Mouse (Mus musculus) C2C12 (cell line): ENCODE measurements around the gene Dnaic1. TPM values are rescaled to one million over a fixed set of nuclear protein-coding genes. Genes with fewer than 3 reads are reported as not detected.

Experiments used
- H3K27me3 ChIP-seq: one replicate; pipeline ENCODE4 v1.6.1; 2011; ENCODE audit not compliant: control insufficient read depth, insufficient read depth, insufficient read length
- H3K36me3 ChIP-seq: one replicate; pipeline ENCODE4 v1.6.1; 2011; ENCODE audit not compliant: control insufficient read depth, insufficient read depth
- H3K4me3 ChIP-seq: one replicate; pipeline ENCODE4 v1.5.1; 2011; ENCODE audit warnings: mild to moderate bottlenecking, control low read depth; ENCODE audit not compliant: poor library complexity, insufficient read depth, severe bottlenecking
- H3K79me2 ChIP-seq: one replicate; pipeline ENCODE4 v1.6.1; 2011; ENCODE audit not compliant: control insufficient read depth, insufficient read depth
- H3K79me3 ChIP-seq: one replicate; pipeline ENCODE4 v1.6.1; 2011; ENCODE audit warnings: low read depth, control low read depth
- H3ac ChIP-seq: one replicate; pipeline ENCODE3; 2011; ENCODE audit warnings: low read depth; ENCODE audit not compliant: control insufficient read depth, insufficient read length
- CEBPB ChIP-seq: IDR thresholded peaks from one replicate; pipeline ENCODE4 v1.6.1; 2011; ENCODE audit warnings: low read depth, mild to moderate bottlenecking, control low read depth, moderate library complexity
- CTCF ChIP-seq: IDR thresholded peaks from one replicate; pipeline ENCODE4 v1.5.1; 2011; ENCODE audit not compliant: control insufficient read depth, insufficient read depth, insufficient read length
- FOSL1 ChIP-seq: IDR thresholded peaks from one replicate; pipeline ENCODE4 v1.8.0; 2011; ENCODE audit warnings: mild to moderate bottlenecking, low read length; ENCODE audit not compliant: poor library complexity, insufficient read depth, severe bottlenecking
- MAX ChIP-seq: IDR thresholded peaks from one replicate; pipeline ENCODE4 v1.6.1; 2011; ENCODE audit warnings: mild to moderate bottlenecking, control low read depth
- MYOD1 ChIP-seq: IDR thresholded peaks from one replicate; pipeline ENCODE4 v1.6.1; 2011; ENCODE audit warnings: low read depth; ENCODE audit not compliant: control insufficient read depth, insufficient read length
- MYOG ChIP-seq: IDR thresholded peaks from one replicate; pipeline ENCODE4 v1.6.1; 2011; ENCODE audit not compliant: control insufficient read depth, insufficient read length; ENCODE audit errors: extremely low read depth
- USF1 ChIP-seq: IDR thresholded peaks from one replicate; pipeline ENCODE4 v1.6.1; 2011; ENCODE audit warnings: low read depth, mild to moderate bottlenecking, control low read depth, moderate library complexity
- polyA plus RNA-seq: library from polyadenylated mRNA; unstranded; fragments of >200 nt; fragmentation: generic; extraction: Trizol; gene quantifications from one replicate; pipeline ENCODE4 v1.2.1, GENCODE M21; 2012; ENCODE audit warnings: missing spikeins

Dnaic1 gene
- polyA plus RNA-seq, 1 experiment = not detected

DNA sequence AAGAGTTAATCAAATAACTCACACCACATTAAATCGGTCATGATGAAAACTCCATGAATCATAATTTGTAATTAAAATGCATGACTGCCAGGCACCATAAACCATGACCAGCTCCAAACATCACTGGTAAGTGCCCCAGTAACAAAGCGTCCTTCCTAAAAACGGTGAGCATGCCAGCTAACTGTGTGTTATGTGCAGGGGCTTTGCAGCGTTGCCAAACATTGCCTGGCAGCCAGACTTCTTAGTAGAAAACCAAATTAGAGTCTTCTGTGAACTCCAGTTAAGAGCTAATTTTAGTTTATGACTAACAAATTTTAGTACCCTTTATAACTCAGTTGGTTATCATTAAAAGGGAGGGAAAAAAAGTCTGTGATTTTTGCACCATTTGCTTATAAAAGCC is 3.9 kb downstream of the Dnaic1 start:
- H3K79me2 ChIP-seq = no peaks in the 10 kb centered on the region
- no peak for TF ChIP-seq FOSL1
- no peak for TF ChIP-seq MYOD1
- no peak for TF ChIP-seq MAX
- no peak for TF ChIP-seq MYOG
- no peak for TF ChIP-seq CTCF
- no peak for TF ChIP-seq CEBPB
- no peak for TF ChIP-seq USF1
- no peaks in the 10 kb centered on the region for H3K79me3 ChIP-seq
- H3ac ChIP-seq = no peak overlapping the region
- no peak overlapping the region for H3K4me3 ChIP-seq
- no peaks in the 10 kb centered on the region for H3K36me3 ChIP-seq
- peaks cover 6% of the 10 kb centered on the region for H3K27me3 ChIP-seq

DNA sequence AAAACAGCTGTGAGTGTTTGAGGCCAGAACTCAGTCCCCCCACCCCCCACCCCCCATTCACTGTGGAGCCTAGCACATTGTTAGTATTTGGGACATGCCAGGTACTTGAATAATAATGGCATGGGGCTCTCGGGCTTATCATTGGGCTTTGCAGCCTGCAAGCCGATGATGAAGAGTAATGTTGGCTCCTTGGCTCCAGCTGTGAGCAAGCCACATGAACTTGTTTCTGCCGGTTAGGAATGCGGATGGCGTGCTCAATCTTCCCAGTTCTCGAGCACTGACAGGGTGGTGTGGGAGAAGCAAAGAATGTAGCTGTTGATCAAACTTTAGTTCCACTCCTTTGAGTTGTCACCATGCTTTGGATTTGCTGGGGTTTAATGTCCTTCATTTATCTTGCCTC is 6.3 kb downstream of the Dnaic1 start:
- Histone ChIP-seq H3K27me3 (peaks cover 11% of the 10 kb centered on the region), H3K79me2 (no peaks in the 10 kb centered on the region)
- no peak for TF ChIP-seq FOSL1
- no peak for TF ChIP-seq CTCF
- TF ChIP-seq CEBPB = no peak
- TF ChIP-seq MYOG = no peak
- no peak for TF ChIP-seq MYOD1
- no peak for TF ChIP-seq USF1
- TF ChIP-seq MAX = no peak

DNA sequence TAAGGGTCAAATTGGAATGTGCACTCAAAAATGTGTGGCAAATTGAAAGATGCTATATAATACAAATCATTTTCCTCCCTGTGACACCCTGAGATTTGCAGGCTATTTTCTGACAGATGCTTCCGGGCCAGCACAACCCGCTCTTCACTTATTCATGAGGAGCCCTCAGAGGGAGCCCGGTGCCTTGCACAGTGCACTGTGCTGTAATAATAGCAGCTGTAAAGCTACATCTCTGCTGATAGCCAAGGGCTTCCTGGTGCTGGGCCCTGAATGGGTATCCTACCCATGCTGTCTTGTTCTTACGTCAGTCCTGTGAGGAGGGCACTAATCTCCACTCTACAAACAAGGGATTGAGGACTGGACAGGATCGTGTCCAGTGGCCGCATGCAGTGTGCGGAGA is 13.8 kb downstream of the Dnaic1 start:
- H3K36me3 ChIP-seq = no peaks in the 10 kb centered on the region
- TF ChIP-seq FOSL1 = no peak
- no peak for TF ChIP-seq CTCF
- TF ChIP-seq MYOG = no peak
- TF ChIP-seq CEBPB = no peak
- TF ChIP-seq MAX = no peak
- TF ChIP-seq USF1 = no peak
- TF ChIP-seq MYOD1 = no peak
- peaks cover 19% of the 10 kb centered on the region for H3K27me3 ChIP-seq
- H3ac ChIP-seq = no peak overlapping the region
- H3K4me3 ChIP-seq = no peak overlapping the region
- no peaks in the 10 kb centered on the region for H3K79me2 ChIP-seq
- H3K79me3 ChIP-seq = no peaks in the 10 kb centered on the region

More for the DNA sequence above, 6.3 kb downstream of the Dnaic1 start:
- H3K36me3 ChIP-seq = no peaks in the 10 kb centered on the region
- H3ac ChIP-seq = no peak overlapping the region
- H3K4me3 ChIP-seq = no peak overlapping the region
- H3K79me3 ChIP-seq = no peaks in the 10 kb centered on the region

DNA sequence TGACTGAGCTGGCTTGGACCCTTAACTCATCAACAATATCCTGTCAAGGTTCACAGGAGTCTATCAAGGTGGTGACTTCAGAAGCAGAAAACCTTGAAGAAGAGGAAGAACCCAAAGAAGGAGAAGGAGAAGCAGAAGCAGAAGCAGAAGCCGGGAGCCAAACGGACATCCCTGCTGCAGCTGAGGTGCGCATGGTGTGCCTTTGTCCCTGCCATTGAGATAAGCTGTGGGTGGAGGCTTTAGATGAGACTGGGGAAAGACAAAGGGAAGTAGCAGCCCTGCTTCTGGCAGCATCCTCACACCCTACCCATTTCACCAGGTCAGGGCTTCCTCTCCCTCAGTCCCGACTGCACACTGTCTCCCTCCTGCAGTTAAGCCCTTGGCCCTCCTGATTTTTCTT is 33.2 kb downstream of the Dnaic1 start:
- Histone ChIP-seq H3K79me3 (no peaks in the 10 kb centered on the region), H3K36me3 (no peaks in the 10 kb centered on the region), H3K27me3 (peaks cover 39% of the 10 kb centered on the region), H3K4me3 (no peak overlapping the region), H3K79me2 (no peaks in the 10 kb centered on the region), H3ac (no peak overlapping the region)
- TF ChIP-seq FOSL1 (no peak), USF1 (no peak), CEBPB (no peak)

DNA sequence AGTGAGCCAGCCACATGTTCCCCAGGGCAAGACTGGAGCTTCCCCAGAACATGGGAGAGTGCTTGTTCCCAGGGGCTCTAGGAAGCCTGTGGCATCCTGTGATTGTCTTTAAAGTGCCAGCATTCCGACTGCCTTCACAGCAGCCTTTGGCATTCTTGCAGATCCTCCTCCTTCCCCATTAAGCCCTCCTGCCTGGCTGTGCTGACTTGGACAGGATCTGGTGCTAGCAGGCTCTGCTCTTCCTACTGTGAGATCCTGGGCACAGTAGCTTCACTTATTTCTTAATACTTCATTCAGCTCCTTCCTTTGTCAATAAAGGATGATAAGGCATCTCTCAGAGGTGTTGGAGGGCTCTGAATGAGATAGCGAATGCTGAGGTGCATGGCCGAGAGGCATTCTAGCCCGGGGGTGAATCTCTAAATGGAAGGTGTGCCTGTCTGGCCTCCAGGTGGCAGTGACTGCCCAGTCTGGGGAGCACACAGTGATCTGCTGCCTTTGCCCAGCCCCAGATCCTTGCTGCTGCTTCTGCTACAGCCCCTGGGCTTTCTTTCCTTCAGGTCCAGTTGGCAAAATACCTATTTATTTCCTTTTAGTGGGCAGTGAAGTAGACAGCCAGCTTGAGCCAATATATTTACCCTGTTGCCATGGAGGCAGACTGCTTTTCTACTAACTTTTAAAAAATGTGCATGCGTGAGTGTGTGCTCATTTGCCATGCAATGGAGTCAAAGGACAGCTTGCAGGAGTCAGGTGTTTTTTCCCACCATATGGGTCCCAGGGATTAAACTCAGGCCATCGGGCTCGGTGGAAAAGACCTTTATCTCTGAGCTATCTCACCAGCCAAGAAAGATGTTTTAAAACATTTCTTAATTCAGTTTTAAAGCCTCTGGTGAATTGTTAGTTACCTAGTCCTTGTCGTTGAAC is 35.2 kb downstream of the Dnaic1 start:
- Histone ChIP-seq H3K79me3 (no peaks in the 10 kb centered on the region), H3K79me2 (no peaks in the 10 kb centered on the region), H3ac (no peak overlapping the region), H3K36me3 (no peaks in the 10 kb centered on the region), H3K4me3 (no peak overlapping the region), H3K27me3 (peaks cover 31% of the 10 kb centered on the region)
- TF ChIP-seq USF1 (no peak), MYOG (no peak), CTCF (peak; percentile 5)

DNA sequence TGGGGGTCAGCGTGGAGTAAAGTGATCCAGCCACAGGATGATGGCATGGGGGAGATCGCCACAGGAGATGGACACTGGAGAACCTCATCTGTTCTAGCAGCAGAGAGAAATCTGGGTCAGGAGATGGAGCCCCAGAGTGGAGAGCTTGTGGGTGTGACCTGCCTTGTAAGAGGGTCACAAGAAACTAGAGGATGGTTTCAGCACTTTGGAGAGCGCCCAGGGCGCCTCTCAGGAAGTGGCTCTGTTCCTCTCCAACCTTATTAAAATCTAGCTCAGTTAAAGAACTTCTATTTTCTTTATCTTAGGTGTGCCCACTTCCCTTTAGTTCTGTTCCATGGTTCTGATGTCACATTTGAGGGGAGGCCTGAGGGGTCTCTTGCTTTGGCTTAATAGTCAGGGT is 37.2 kb downstream of the Dnaic1 start:
- Histone ChIP-seq H3K79me3 (no peaks in the 10 kb centered on the region), H3K36me3 (no peaks in the 10 kb centered on the region), H3ac (no peak overlapping the region), H3K4me3 (no peak overlapping the region), H3K79me2 (no peaks in the 10 kb centered on the region), H3K27me3 (peaks cover 27% of the 10 kb centered on the region)
- TF ChIP-seq USF1 = no peak
- no peak for TF ChIP-seq MYOG
- TF ChIP-seq CTCF = no peak
- no peak for TF ChIP-seq MYOD1
- TF ChIP-seq CEBPB = no peak
- no peak for TF ChIP-seq MAX
- TF ChIP-seq FOSL1 = no peak
